Mouse (Mus musculus): ENCODE data around the gene Upk2. TPM values are rescaled to one million over a fixed set of nuclear protein-coding genes. Genes with fewer than 3 reads are reported as not detected.

Gene Upk2
- polyA plus RNA-seq, 1 experiment = not detected

GRCm38 (mm10) chr9:44484311-44485104, 29.7 kb upstream of the Upk2 start:
- H3K4me3 ChIP-seq (replicated peaks) = peak overlapping the region; percentile 62
- peaks cover 10% of the 10 kb centered on the region for H3K4me1 ChIP-seq (ENCODE audit: control insufficient read depth)

GRCm38 (mm10) chr9:44483510-44484044, 28.8 kb upstream of the Upk2 start:
- H3K4me3 ChIP-seq (replicated peaks) = peak overlapping the region; percentile 62
- no peaks in the 10 kb centered on the region for H3K36me3 ChIP-seq (ENCODE audit: control insufficient read depth)
- no peak for TF ChIP-seq GATA1 (IDR thresholded peaks at IDR 0.05; ENCODE audit: low read length)
- H3K9me3 ChIP-seq (ENCODE audit: control insufficient read depth, low read length) = no peaks in the 10 kb centered on the region
- peaks cover 66% of the 10 kb centered on the region for H3K27me3 ChIP-seq (ENCODE audit: control insufficient read depth)
- peaks cover 19% of the 10 kb centered on the region for H3K4me1 ChIP-seq (ENCODE audit: control insufficient read depth)

More at GRCm38 (mm10) chr9:44484311-44485104, 29.7 kb upstream of the Upk2 start:
- peaks cover 57% of the 10 kb centered on the region for H3K27me3 ChIP-seq (ENCODE audit: control insufficient read depth)
- TF ChIP-seq TAL1 (IDR thresholded peaks at IDR 0.05; ENCODE audit: low read length) (no peak), GATA1 (IDR thresholded peaks at IDR 0.05; ENCODE audit: low read length) (no peak)
- H3K9me3 ChIP-seq (ENCODE audit: control insufficient read depth, low read length) = no peaks in the 10 kb centered on the region
- H3K36me3 ChIP-seq (ENCODE audit: control insufficient read depth) = no peaks in the 10 kb centered on the region

- peaks cover 71% of the 10 kb centered on the region for H3K27me3 ChIP-seq (ENCODE audit: control insufficient read depth)
- H3K36me3 ChIP-seq (ENCODE audit: control insufficient read depth) = no peaks in the 10 kb centered on the region
- TF ChIP-seq GATA1 (IDR thresholded peaks at IDR 0.05; ENCODE audit: low read length) (no peak), TAL1 (IDR thresholded peaks at IDR 0.05; ENCODE audit: low read length) (no peak)
- H3K4me1 ChIP-seq (ENCODE audit: control insufficient read depth) = peaks cover 24% of the 10 kb centered on the region
- peak overlapping the region; percentile 62 for H3K4me3 ChIP-seq (replicated peaks)
- no peaks in the 10 kb centered on the region for H3K9me3 ChIP-seq (ENCODE audit: control insufficient read depth, low read length)
Observed at GRCm38 (mm10) chr9:44483041-44483509, 28.3 kb upstream of the Upk2 start.

- TF ChIP-seq TAL1 (IDR thresholded peaks at IDR 0.05; ENCODE audit: low read length) = no peak
- TF ChIP-seq GATA1 (IDR thresholded peaks at IDR 0.05; ENCODE audit: low read length) = no peak
- no peaks in the 10 kb centered on the region for H3K9me3 ChIP-seq (ENCODE audit: control insufficient read depth, low read length)
- H3K36me3 ChIP-seq (ENCODE audit: control insufficient read depth) = no peaks in the 10 kb centered on the region
- H3K27me3 ChIP-seq (ENCODE audit: control insufficient read depth) = peaks cover 76% of the 10 kb centered on the region
- H3K4me3 ChIP-seq (replicated peaks) = peak within 1 kb of the TSS; percentile 62
- peaks cover 28% of the 10 kb centered on the region for H3K4me1 ChIP-seq (ENCODE audit: control insufficient read depth)
Observed at GRCm38 (mm10) chr9:44482552-44482951, 27.8 kb upstream of the Upk2 start, which contains the start of gene Bcl9l. Bcl9l (plus strand) TSS chr9:44482825.

GRCm38 (mm10) chr9:44482112-44482511, 27.3 kb upstream of the Upk2 start:
- TF ChIP-seq GATA1 (IDR thresholded peaks at IDR 0.05; ENCODE audit: low read length) = no peak
- TF ChIP-seq TAL1 (IDR thresholded peaks at IDR 0.05; ENCODE audit: low read length) = no peak
- peak overlapping the region; percentile 62 for H3K4me3 ChIP-seq (replicated peaks)
- no peaks in the 10 kb centered on the region for H3K36me3 ChIP-seq (ENCODE audit: control insufficient read depth)
- peaks cover 28% of the 10 kb centered on the region for H3K4me1 ChIP-seq (ENCODE audit: control insufficient read depth)
- H3K9me3 ChIP-seq (ENCODE audit: control insufficient read depth, low read length) = no peaks in the 10 kb centered on the region
- H3K27me3 ChIP-seq (ENCODE audit: control insufficient read depth) = peaks cover 81% of the 10 kb centered on the region

- H3K4me3 ChIP-seq (replicated peaks) = peak overlapping the region; percentile 48
- H3K4me1 ChIP-seq (ENCODE audit: control insufficient read depth) = peaks cover 28% of the 10 kb centered on the region
- TF ChIP-seq TAL1 (IDR thresholded peaks at IDR 0.05; ENCODE audit: low read length) = no peak
- no peak for TF ChIP-seq GATA1 (IDR thresholded peaks at IDR 0.05; ENCODE audit: low read length)
- H3K9me3 ChIP-seq (ENCODE audit: control insufficient read depth, low read length) = no peaks in the 10 kb centered on the region
- H3K36me3 ChIP-seq (ENCODE audit: control insufficient read depth) = no peaks in the 10 kb centered on the region
- H3K27me3 ChIP-seq (ENCODE audit: control insufficient read depth) = peaks cover 77% of the 10 kb centered on the region
Observed at GRCm38 (mm10) chr9:44479628-44480428, 25.1 kb upstream of the Upk2 start.

- TF ChIP-seq TAL1 (IDR thresholded peaks at IDR 0.05; ENCODE audit: low read length) = no peak
- TF ChIP-seq GATA1 (IDR thresholded peaks at IDR 0.05; ENCODE audit: low read length) = no peak
- H3K36me3 ChIP-seq (ENCODE audit: control insufficient read depth) = no peaks in the 10 kb centered on the region
- peak overlapping the region; percentile 48 for H3K4me3 ChIP-seq (replicated peaks)
- no peaks in the 10 kb centered on the region for H3K9me3 ChIP-seq (ENCODE audit: control insufficient read depth, low read length)
- peaks cover 28% of the 10 kb centered on the region for H3K4me1 ChIP-seq (ENCODE audit: control insufficient read depth)
- peaks cover 70% of the 10 kb centered on the region for H3K27me3 ChIP-seq (ENCODE audit: control insufficient read depth)
Observed at GRCm38 (mm10) chr9:44478959-44479605, 24.3 kb upstream of the Upk2 start.

- no peaks in the 10 kb centered on the region for H3K9me3 ChIP-seq (ENCODE audit: control insufficient read depth, low read length)
- peaks cover 63% of the 10 kb centered on the region for H3K27me3 ChIP-seq (ENCODE audit: control insufficient read depth)
- TF ChIP-seq GATA1 (IDR thresholded peaks at IDR 0.05; ENCODE audit: low read length) = no peak
- no peak for TF ChIP-seq TAL1 (IDR thresholded peaks at IDR 0.05; ENCODE audit: low read length)
- H3K36me3 ChIP-seq (ENCODE audit: control insufficient read depth) = no peaks in the 10 kb centered on the region
- H3K4me1 ChIP-seq (ENCODE audit: control insufficient read depth) = peaks cover 27% of the 10 kb centered on the region
- peak overlapping the region; percentile 40 for H3K4me3 ChIP-seq (replicated peaks)
Observed at GRCm38 (mm10) chr9:44478229-44478921, 23.6 kb upstream of the Upk2 start.

Data from erythroblast, embryonic 14.5 days (primary cell).